Mouse (Mus musculus) olfactory bulb, adult 2 months (tissue): Measurements from ENCODE around the gene Gas7.

Source experiments
- CTCF ChIP-seq: fragments of 200-500 bp; IDR thresholded peaks from 2 replicates; pipeline ENCODE4 v1.5.1; 2012; ENCODE audit warnings: low read depth, mild to moderate bottlenecking, low read length, moderate library complexity; ENCODE audit not compliant: insufficient read depth
- POLR2A ChIP-seq: fragments of 200-500 bp; IDR thresholded peaks from 2 replicates; pipeline ENCODE4 v1.6.1; 2012; ENCODE audit warnings: mild to moderate bottlenecking, low read depth, low read length, moderate library complexity; ENCODE audit not compliant: insufficient read depth

GRCm38 (mm10) chr11:67664918-67665317 is 209.7 kb downstream of the Gas7 start:
- no peak for TF ChIP-seq CTCF
- no peak for TF ChIP-seq POLR2A
